Mouse (Mus musculus): ENCODE measurements around the gene Cldn6.

Cldn6 gene

GRCm38 (mm10) chr17:23722376-23723125, 43.5 kb downstream of the Cldn6 start, which contains the start of gene 1520401A03Rik:
1520401A03Rik (minus strand) TSS chr17:23722783.
- DNase-seq: no peak

GRCm38 (mm10) chr17:23725477-23725876, 46.4 kb downstream of the Cldn6 start:
- no peak for DNase-seq

GRCm38 (mm10) chr17:23725999-23726757, 47.1 kb downstream of the Cldn6 start, which contains the start of gene Pkmyt1:
Pkmyt1 (plus strand) TSS chr17:23726336.
- peak; percentile 95 to 96 for DNase-seq

GRCm38 (mm10) chr17:23726758-23727142, 47.7 kb downstream of the Cldn6 start:
- DNase-seq: peak; percentile 71 to 89

- no peak for DNase-seq
Observed at GRCm38 (mm10) chr17:23730441-23730840, 51.4 kb downstream of the Cldn6 start.
